Mouse (Mus musculus): ENCODE measurements around the gene Ccndbp1.
"Not testable (repeated sequence)": the region's sequence is repeated elsewhere in the genome, so short reads cannot be mapped to it uniquely, and the experiment has no call there.

The Ccndbp1 gene

GRCm38 (mm10) chr2:121003586-121003985 lies 4.6 kb upstream of the Ccndbp1 start:
- in situ Hi-C loops (cut with MboI) = no loop called here

- in situ Hi-C loops (cut with MboI) = no loop called here
Measured at GRCm38 (mm10) chr2:121004018-121004811, 4.0 kb upstream of the Ccndbp1 start.

GRCm38 (mm10) chr2:121006986-121007385 lies 1.2 kb upstream of the Ccndbp1 start:
- in situ Hi-C loops (cut with MboI) = no loop called here

GRCm38 (mm10) chr2:121008664-121009007 lies 433 bp downstream of the Ccndbp1 start:
- in situ Hi-C loops (cut with MboI) = no loop called here

- in situ Hi-C loops (cut with MboI) = no loop called here
Measured at GRCm38 (mm10) chr2:121009071-121009677, 971 bp downstream of the Ccndbp1 start.

DNA sequence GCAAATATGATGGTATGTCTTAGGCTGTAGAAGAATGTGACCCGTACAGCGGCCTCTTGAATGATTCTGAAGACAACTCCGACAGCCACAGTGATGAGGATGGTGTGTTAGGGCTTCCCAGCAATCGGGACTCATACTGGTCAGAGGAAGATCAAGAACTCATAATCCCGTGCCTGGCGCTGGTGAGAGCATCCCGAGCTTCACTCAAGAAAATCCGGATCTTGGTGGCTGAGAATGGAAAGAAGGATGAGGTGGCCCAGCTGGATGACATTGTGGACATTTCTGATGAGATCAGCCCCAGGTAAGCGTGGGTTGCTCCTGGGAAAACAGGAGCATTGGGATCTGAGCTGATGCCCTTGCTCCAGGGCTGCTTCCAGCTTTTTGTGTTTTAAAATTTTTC lies 4.5 kb downstream of the Ccndbp1 start:
- in situ Hi-C loops (cut with MboI) = no loop called here

GRCm38 (mm10) chr2:121015507-121015906 lies 7.3 kb downstream of the Ccndbp1 start:
- in situ Hi-C loops (cut with MboI) = no loop called here

- in situ Hi-C loops (cut with MboI) = no loop called here
Measured at GRCm38 (mm10) chr2:121016226-121016625, 8.0 kb downstream of the Ccndbp1 start.

DNA sequence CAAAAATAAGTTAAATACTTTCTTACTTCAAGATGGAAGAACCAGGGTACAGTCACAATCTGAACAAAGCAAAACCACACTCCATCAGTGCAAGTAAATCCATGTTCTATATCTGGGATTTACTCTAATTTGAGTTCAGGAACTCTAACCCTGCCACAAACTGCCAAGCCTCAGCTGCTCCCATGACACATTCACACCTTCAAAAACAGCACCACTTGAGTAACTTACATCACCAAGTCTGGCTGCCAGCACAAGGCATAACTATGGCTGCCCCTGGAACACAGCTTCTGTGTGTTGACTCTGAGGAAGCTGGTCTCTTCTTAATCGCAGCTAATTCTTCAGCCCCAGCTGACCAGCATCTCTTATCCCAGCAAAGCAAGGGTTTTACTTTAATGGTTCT lies 8.9 kb downstream of the Ccndbp1 start:
- in situ Hi-C loops (cut with MboI) = no loop called here

DNA sequence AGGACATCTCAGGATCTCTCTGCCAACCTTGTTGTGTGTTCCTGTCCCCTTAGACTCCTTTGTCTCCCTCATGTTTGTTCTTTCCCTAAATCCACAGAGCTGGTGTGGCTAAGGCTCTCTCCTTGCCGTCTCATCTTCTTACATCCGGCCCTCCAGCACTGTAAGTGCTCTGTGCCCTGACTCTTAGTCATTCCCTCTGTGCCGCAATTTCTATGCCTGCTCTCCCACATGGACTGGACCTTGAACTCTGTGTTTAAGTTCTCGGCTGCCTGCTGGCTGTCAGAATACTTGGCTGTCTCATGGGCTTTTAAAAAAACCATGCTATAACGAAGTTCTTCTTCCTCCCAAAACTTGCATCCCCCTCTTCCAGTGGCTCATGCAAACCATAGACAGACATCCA lies 14.7 kb downstream of the Ccndbp1 start:
- in situ Hi-C loops (cut with MboI) = no loop called here

DNA sequence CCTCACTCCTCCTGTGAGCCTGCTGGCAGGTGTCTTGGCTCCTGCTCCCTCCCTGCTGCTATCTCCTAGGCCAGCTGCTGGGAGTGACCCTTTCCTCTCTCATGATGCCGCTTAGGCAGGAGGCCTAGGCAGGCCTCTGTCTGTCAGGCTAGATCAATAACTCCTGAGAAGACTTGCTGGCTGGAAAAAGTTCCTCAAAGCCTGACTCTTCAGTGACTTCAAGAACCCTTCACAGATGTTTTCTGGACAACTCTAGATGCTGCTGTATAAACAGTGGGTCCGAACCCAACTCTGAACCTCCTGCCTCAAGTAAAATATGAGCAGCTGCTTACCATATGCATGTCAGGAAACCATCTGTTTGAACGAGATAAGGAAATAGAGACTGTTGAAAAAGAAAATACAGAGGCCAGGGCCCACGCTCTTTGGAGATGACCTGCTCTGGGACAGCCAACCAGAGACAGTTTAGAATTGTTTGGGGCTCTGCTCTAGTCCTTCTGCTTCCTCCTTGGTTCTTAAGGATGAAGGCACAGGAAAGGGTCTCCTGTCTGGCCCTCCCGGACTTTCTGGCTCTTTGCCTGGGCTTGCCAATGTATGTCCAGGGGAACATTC lies 28.6 kb downstream of the Ccndbp1 start, which contains the start of gene Epb42:
TSS of gene Epb42 (minus strand) at position 340 of the 609 bp plus-strand sequence.
- in situ Hi-C loops (cut with MboI) = no loop called here

- in situ Hi-C loops (cut with MboI) = not testable (repeated sequence)
Measured at GRCm38 (mm10) chr2:121038851-121039250, 30.6 kb downstream of the Ccndbp1 start.

DNA sequence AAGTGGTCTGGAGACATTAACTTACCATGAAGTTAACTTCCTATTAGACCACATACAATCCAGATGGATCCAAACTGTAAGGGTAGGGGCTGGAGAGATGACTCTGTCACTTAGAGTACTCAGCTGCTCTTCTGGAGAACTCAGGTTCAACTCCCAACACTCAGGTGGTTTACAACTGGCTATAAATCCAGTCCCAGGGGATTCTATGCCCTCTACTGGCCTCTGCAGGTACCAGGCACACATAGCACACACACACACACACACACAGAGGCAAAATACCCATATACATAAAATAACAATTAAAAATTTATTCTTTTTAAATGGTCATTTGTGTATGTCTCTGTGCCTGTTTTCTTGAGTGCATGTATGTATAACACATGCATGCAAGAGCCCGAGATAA lies 31.2 kb downstream of the Ccndbp1 start:
- in situ Hi-C loops (cut with MboI) = no loop called here

DNA sequence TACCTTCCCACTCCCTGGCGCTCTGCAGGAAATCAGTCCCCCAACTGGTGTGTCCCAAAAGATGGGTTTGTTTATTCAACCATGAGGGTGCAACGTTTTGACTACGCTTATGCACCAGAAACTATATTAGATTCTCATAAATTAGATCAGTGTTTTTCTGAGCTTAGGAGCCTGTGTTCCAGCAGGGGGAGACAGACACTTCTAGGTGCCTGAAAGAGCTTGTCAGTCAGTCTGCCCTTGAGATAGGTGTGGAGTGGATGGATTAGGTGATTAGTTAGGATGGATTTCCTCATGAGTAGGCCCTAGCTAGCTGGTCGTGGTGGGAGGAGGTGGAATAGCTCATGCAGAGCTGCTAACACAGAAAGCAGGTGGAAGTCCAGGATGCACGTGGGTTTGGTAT lies 32.9 kb downstream of the Ccndbp1 start:
- in situ Hi-C loops (cut with MboI) = no loop called here

GRCm38 (mm10) chr2:121045653-121046052 lies 37.5 kb downstream of the Ccndbp1 start:
- in situ Hi-C loops (cut with MboI) = no loop called here

GRCm38 (mm10) chr2:121052176-121052575 lies 44.0 kb downstream of the Ccndbp1 start:
- in situ Hi-C loops (cut with MboI) = no loop called here

DNA sequence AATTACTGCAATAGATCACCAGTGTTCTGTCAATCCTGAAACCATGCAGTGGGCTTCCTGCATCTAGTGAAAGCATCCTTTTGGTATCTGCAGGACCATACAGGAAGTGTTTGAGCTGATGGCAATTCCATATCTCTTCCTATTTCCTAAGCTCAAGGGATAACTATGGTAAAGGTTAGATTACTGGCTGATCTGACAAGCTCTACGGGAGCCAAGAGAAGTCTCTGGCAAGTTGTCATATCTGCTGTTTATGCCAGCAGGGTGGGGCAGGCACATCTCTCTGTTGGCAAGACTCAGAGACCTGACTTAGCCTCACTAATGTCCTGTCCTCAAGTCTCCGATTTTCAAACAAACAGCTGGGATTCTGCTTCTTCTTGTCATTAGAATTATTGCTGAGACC lies 45.9 kb downstream of the Ccndbp1 start:
- in situ Hi-C loops (cut with MboI) = no loop called here

DNA sequence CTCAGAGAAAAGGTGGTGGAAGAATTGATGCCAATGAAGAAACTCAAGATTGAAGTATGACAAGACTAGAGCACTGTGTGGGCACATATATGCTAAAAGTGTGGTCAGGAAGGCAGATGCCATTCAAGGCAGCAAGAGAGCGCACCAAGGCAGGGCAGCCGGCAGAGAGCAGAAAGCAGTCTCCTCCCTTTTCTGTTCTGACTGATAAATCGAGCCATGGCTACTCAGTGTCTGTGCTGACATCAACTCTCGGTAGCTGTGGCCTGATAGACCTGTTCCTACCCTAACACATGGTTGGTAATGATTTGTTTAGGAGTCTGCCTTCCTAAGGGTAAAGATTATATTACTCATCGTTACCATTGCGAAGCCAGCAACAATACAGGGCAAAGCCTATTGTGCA lies 47.7 kb downstream of the Ccndbp1 start:
- in situ Hi-C loops (cut with MboI) = no loop called here

- in situ Hi-C loops (cut with MboI) = no loop called here
Measured at GRCm38 (mm10) chr2:121057997-121058396, 49.8 kb downstream of the Ccndbp1 start.

GRCm38 (mm10) chr2:121061315-121061714 lies 53.1 kb downstream of the Ccndbp1 start:
- in situ Hi-C loops (cut with MboI) = no loop called here

Measured in mature B cell (primary cell).